Mouse (Mus musculus) urinary bladder, adult 18-20 months (tissue): ENCODE data around the gene Tmem248.
A peak's percentile ranks its signal among the peaks of the same experiment; 100 is the strongest.

Experiments
- DNase-seq, 2 experiments: peaks; one replicate each; pipeline ENCODE4 v3.0.0; 2022; ENCODE audit warnings: low spot score in 2 of 2, mixed read lengths in 2 of 2

The Tmem248 gene

DNA sequence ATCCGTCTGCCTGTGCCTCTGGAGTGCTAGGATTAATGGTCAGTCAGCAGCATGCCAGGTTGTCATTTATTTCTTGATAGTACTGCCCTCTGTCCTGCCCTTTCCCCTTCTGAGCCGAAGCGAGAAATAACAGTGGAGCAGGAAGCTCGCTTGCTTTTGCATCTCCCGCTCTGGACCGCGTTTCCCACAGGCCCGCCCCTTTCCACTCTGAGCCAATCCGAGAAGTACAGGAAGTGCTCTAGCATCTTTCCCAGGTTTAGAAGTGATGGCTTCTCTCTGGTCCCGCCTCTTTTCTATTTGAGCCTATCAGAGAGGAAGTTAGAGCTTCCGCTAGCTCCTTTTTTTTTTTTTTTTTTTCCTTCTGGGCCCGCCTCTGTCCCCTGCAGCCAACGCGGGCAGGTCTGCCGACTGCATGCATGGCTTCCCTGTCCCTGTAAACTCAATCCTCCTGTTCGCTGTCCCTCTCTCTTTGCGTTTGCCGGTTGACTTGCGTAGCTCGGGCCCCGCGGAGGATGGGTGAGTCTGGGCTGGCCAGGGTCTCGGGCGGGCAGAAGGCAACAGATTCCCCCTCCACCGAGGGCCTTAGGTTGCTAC lies 39.9 kb downstream of the Tmem248 start:
- DNase-seq, result peak; percentile 78 to 94

DNA sequence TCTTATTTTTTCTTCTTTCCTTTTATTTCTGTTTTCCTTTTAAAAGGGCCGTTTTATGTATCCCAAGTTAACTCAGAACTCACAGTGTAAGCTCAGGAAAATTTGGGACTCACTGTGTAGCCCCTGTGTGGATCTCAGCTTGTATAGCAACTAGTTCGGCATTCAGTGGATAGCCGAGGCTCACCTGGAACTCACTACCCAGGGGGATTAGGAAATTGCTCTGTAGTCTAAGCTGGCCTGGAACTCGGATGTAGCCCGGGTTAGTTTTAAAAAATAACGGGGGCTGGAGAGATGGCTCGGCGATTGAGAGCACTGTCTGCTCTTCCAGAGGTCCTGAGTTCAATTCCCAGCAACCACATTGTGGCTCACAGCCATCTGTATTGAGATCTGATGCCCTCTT lies 40.4 kb downstream of the Tmem248 start:
- no peak for DNase-seq

GRCm38 (mm10) chr5:130263454-130263853 lies 46.6 kb downstream of the Tmem248 start:
- no peak for DNase-seq

- DNase-seq, result no peak
Measured at GRCm38 (mm10) chr5:130264433-130265005, 47.6 kb downstream of the Tmem248 start.

DNA sequence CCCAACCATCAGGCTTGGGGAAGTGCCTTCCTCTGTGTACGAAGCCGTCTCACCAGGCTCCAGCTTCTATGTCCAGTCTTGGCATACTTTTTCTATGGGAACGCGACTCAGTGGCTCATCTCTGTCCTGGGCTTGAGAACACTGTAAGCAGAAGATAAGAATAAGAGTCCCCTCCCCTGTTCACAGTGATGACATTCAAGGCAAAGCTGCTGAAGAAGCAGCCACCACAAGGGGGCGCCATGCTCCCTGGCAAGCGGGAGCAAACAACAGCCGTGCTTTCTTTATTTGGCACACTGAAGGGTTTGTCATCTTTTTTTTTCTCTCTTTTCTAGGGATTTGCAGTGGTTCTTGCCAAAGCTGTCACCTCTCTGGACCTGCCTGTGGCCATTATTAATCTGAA lies 49.8 kb downstream of the Tmem248 start:
- DNase-seq, result no peak

GRCm38 (mm10) chr5:130267316-130267715 lies 50.4 kb downstream of the Tmem248 start:
- no peak for DNase-seq

GRCm38 (mm10) chr5:130268976-130269375 lies 52.1 kb downstream of the Tmem248 start:
- DNase-seq, result no peak

DNA sequence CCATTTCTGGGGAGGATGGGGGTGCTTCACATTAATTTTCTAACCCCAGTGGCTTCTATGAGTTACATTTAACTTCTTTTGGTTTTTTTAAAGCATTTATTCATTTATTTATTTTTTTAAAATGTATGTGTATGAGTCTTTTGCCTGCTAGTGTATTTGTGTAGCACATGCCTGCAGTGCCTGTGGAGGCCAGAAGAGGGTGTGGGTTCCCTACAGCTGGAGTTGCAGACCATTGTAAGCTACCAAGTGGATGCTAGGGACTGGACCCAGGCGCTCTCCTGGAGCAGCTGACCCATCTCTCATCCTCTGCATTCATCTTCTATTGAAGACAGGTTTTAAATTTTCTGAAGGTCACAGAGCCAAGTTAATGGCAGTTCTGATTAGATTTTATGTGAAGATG lies 55.5 kb downstream of the Tmem248 start:
- no peak for DNase-seq

DNA sequence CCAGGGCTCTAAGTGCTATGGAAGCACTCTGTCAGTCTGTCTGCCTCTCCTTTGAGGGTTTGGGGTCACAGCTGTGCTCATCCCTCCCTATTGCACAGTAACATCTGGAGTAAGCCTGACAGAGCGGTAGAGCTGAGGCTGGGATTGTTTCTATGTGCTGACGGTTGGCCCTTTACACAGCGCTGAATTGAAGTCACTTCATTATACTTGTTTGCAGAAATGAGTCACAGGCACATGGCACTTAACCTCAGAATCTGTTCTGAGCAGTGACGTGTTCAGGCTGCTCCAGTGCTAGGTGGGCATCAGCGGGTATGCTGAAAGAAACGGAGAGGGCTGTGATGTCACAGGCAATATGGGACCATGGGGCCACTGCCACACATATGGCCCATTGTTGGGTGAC lies 56.2 kb downstream of the Tmem248 start:
- DNase-seq, result no peak

DNA sequence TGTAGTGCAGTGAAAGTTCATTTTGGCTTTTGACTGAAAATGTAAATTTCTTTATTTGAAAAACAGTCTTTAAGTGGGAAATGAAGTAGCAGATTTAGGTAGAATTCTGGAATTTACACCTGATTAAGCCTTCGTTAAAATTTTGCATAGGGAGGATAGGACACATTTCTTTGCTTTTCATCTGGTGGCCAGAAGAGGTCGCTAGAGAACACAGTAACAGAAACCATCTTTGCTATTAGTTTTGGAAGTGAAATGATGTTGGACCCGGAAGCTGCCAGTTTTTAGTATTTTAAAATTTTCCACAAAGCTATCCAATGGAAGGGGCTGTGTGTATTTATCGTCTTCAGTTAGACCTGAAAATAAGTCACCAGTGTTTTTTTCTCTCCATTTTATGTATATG lies 58.6 kb downstream of the Tmem248 start:
- DNase-seq, result no peak

- DNase-seq, result no peak
Measured at GRCm38 (mm10) chr5:130278011-130278472, 61.2 kb downstream of the Tmem248 start.

DNA sequence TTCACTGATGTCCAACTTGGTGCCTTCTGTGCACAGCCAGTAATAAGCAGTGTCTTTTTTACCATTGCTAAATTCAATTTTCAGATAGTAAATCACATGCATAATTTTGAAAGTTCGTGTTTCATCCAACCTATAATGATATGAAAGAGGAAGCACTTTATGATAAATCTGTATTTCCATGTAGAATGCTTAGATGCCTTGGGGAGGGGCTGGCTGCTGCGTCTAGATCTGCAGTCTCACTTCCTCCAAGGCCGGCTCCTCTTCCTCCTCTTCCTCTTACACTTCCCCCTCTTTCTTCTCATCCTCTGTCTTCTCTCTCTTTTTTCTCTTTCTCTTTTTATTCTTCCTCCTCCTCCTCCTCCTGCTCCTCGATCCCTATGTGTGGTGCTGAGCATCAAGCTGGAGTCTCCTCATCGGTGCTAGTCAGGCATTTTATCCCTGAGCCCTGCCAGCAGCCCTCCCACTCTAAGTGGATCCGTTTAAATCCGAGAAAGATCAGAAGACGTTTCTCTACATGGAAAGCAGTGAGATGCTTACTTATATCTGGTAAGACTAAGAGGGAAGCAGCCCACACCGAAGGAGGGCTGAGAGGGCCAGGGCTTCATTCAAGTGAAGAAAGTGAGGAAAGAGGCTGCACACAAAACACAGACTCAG lies 66.3 kb downstream of the Tmem248 start:
- no peak for DNase-seq

- no peak for DNase-seq
Measured at GRCm38 (mm10) chr5:130288106-130288505, 71.2 kb downstream of the Tmem248 start.

GRCm38 (mm10) chr5:130290242-130290641 lies 73.4 kb downstream of the Tmem248 start:
- no peak for DNase-seq

DNA sequence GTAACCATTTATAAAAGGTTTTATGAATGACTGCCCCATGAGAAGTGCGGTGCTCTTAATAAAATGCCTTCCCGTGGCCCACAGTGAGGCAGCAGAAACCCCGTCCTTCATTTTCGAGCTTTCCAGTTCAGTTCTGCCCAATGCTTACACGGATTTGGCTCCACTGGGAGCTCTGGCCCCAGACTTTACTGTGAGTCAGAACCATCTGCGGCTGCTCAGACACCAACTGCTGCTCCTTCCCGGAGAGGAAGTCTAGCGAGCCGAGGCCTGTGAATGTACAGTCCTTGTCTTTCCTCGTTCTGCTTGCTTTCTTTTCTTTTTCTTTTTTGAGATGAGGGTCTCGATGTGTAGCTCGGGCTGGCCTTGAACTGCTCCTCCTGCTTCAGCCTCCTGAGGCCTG lies 73.9 kb downstream of the Tmem248 start:
- no peak for DNase-seq

- no peak for DNase-seq
Measured at GRCm38 (mm10) chr5:130292976-130293375, 76.1 kb downstream of the Tmem248 start.
